Mouse (Mus musculus) small intestine, adult 2 months (tissue): ENCODE measurements around the gene Hhat. TPM values are rescaled to one million over a fixed set of nuclear protein-coding genes. Genes with fewer than 3 reads are reported as not detected.
A peak's percentile ranks its signal among the peaks of the same experiment; 100 is the strongest.

ENCODE experiments used
- H3K27ac ChIP-seq: fragments of 200-500 bp; 2 replicates; pipeline ENCODE4 v1.5.1; 2012; ENCODE audit warnings: low read depth, low read length, control low read depth, inconsistent platforms; ENCODE audit not compliant: insufficient read depth
- H3K27me3 ChIP-seq: fragments of 200-500 bp; 2 replicates; pipeline ENCODE4 v1.6.1; 2012; ENCODE audit warnings: mild to moderate bottlenecking, moderate library complexity, low read length, inconsistent platforms; ENCODE audit not compliant: control insufficient read depth, insufficient read depth
- H3K36me3 ChIP-seq: fragments of 200-500 bp; 2 replicates; pipeline ENCODE4 v1.6.1; 2012; ENCODE audit warnings: mild to moderate bottlenecking, low read length, control low read depth, inconsistent platforms; ENCODE audit not compliant: control insufficient read depth, insufficient read depth
- H3K4me1 ChIP-seq: fragments of 200-500 bp; 2 replicates; pipeline ENCODE4 v1.6.1; 2012; ENCODE audit warnings: low read length, inconsistent platforms, mixed read lengths; ENCODE audit not compliant: control insufficient read depth, insufficient read depth, insufficient read length
- H3K4me3 ChIP-seq: fragments of 200-500 bp; 2 replicates; pipeline ENCODE4 v1.5.1; 2012; ENCODE audit warnings: low read depth, mild to moderate bottlenecking, control low read depth, inconsistent platforms, low read length, moderate library complexity
- CTCF ChIP-seq: fragments of 200-500 bp; IDR thresholded peaks from 2 replicates; pipeline ENCODE4 v1.5.1; 2012; ENCODE audit warnings: low read depth, mild to moderate bottlenecking, control low read depth, inconsistent platforms, low read length, moderate library complexity, mixed read lengths; ENCODE audit not compliant: insufficient replicate concordance, insufficient read length; ENCODE audit errors: extremely low read depth
- POLR2A ChIP-seq: fragments of 200-500 bp; IDR thresholded peaks from 2 replicates; pipeline ENCODE4 v1.6.1; 2012; ENCODE audit warnings: low read depth, mild to moderate bottlenecking, control low read depth, inconsistent platforms, low read length, moderate library complexity
- WGBS: fragments of 180-500 bp; shearing (Covaris S2); methylation state at CpG from one replicate; pipeline ENCODE4 v1.1.7; 2018; 5-methylcytosine and 5-hydroxymethylcytosine counted together
- polyA plus RNA-seq: library from polyadenylated mRNA; depleted of rRNA; stranded (reverse); fragments of >200 nt; gene quantifications from 2 replicates; pipeline ENCODE4 v1.2.3, GENCODE M21; 2012

Gene Hhat
- polyA plus RNA-seq, 1 experiment, result 3.1 TPM

GRCm38 (mm10) chr1:192457037-192457436 is 314.0 kb downstream of the Hhat start:
- Histone ChIP-seq H3K27me3 (no peaks in the 10 kb centered on the region), H3K36me3 (no peaks in the 10 kb centered on the region), H3K4me1 (no peaks in the 10 kb centered on the region), H3K27ac (peak overlapping the region; percentile 23; the same call in 1 of the 2 replicates), H3K4me3 (no peak overlapping the region)
- WGBS, result 13% methylated on average over 3 of the region's 3 CpGs
- TF ChIP-seq POLR2A, result no peak
- TF ChIP-seq CTCF, result no peak

GRCm38 (mm10) chr1:192454981-192455380 is 316.0 kb downstream of the Hhat start:
- Histone ChIP-seq H3K4me1 (no peaks in the 10 kb centered on the region), H3K27me3 (no peaks in the 10 kb centered on the region), H3K27ac (no peak overlapping the region), H3K36me3 (no peaks in the 10 kb centered on the region), H3K4me3 (no peak overlapping the region)
- no peak for TF ChIP-seq CTCF
- WGBS, result 73% methylated on average over 4 of the region's 4 CpGs

- TF ChIP-seq CTCF (no peak), POLR2A (no peak)
- no peaks in the 10 kb centered on the region for H3K4me1 ChIP-seq
Observed at GRCm38 (mm10) chr1:192454501-192454900, 316.5 kb downstream of the Hhat start.

DNA sequence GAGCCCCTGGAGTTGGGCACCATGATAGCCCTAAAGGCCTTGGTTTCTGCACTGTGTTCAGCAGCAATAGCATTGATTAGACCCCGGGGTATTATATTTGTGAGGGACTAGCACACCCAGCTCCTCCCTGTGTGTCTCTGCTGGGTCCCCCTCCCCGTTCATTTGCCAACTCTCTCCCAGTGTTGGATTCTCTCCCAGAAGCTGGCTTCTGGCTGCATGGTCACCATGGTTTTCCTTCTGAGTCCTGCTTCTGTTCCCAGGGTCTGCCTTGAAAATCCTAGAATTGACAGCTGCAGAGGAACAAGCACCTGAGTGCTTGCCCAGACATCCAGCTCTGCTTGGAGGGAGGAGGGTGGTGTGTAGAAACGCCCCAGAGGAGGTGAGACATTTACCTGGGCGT is 319.3 kb downstream of the Hhat start:
- Histone ChIP-seq H3K27me3 (no peaks in the 10 kb centered on the region), H3K4me1 (no peaks in the 10 kb centered on the region), H3K4me3 (no peak overlapping the region), H3K36me3 (no peaks in the 10 kb centered on the region), H3K27ac (no peak overlapping the region)
- WGBS, result 55% methylated on average over 4 of the region's 4 CpGs
- no peak for TF ChIP-seq CTCF
- TF ChIP-seq POLR2A, result no peak

More at GRCm38 (mm10) chr1:192454501-192454900, 316.5 kb downstream of the Hhat start:
- no peaks in the 10 kb centered on the region for H3K36me3 ChIP-seq
- H3K27me3 ChIP-seq, result no peaks in the 10 kb centered on the region
- no peak overlapping the region for H3K4me3 ChIP-seq
- no peak overlapping the region for H3K27ac ChIP-seq
- 70% methylated on average over 1 of the region's 1 CpGs for WGBS

- H3K27me3 ChIP-seq, result no peaks in the 10 kb centered on the region
- no peaks in the 10 kb centered on the region for H3K36me3 ChIP-seq
- TF ChIP-seq POLR2A (no peak), CTCF (no peak)
- no peak overlapping the region for H3K4me3 ChIP-seq
- H3K27ac ChIP-seq, result no peak overlapping the region
- H3K4me1 ChIP-seq, result no peaks in the 10 kb centered on the region
Observed at GRCm38 (mm10) chr1:192450425-192450824, 320.6 kb downstream of the Hhat start.

- WGBS, result 53% methylated on average over 4 of the region's 4 CpGs
- H3K27me3 ChIP-seq, result no peaks in the 10 kb centered on the region
- H3K36me3 ChIP-seq, result no peaks in the 10 kb centered on the region
- H3K4me3 ChIP-seq, result no peak overlapping the region
- no peak for TF ChIP-seq CTCF
- no peak for TF ChIP-seq POLR2A
- no peak overlapping the region for H3K27ac ChIP-seq
- H3K4me1 ChIP-seq, result no peaks in the 10 kb centered on the region
Observed at GRCm38 (mm10) chr1:192449572-192450351, 321.3 kb downstream of the Hhat start.

DNA sequence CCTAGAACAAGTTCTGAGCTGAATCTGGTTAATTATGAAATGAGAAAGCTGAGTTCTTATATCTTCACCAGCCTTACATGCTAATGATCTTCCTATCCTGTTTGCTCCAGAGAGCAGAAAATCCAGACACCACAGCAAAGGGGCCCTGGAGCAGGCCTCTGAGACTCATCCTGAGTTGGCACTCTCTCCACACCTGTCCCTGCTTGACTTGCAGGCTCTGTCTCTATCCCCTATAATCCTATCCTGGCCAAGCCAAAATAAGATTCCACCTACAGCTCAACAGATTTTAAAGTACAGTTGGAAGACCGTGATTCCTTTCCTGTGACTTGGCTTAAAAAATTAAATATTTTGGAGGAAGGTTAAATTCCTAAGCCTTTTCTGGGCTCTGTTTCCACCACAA is 322.5 kb downstream of the Hhat start:
- H3K4me1 ChIP-seq, result no peaks in the 10 kb centered on the region
- WGBS, result 79% methylated on average over 1 of the region's 1 CpGs
- no peak overlapping the region for H3K27ac ChIP-seq
- H3K4me3 ChIP-seq, result no peak overlapping the region
- H3K36me3 ChIP-seq, result no peaks in the 10 kb centered on the region
- H3K27me3 ChIP-seq, result no peaks in the 10 kb centered on the region
- TF ChIP-seq CTCF (no peak), POLR2A (no peak)
